Mouse (Mus musculus) megakaryocyte, adult 5-6 weeks (primary cell): ENCODE measurements at regions not wholly inside any gene's neighbourhood (a gene's known extent, or its start where the extent isn't known, plus 50 kb on each side); places are given as distances from the start of the nearest gene placed in this dataset.
A peak's percentile ranks its signal among the peaks of the same experiment; 100 is the strongest.
"Not testable (repeated sequence)": the region's sequence is repeated elsewhere in the genome, so short reads cannot be mapped to it uniquely, and the experiment has no call there.

Experiments used
- ATAC-seq: 2 replicates; pipeline ENCODE4 v1.8.0; 2016; ENCODE audit warnings: mild to moderate bottlenecking, inconsistent platforms; ENCODE audit not compliant: poor library complexity, severe bottlenecking

GRCm38 (mm10) chr3:68794380-68795014, 74.9 kb upstream of the 1110032F04Rik start:
- ATAC-seq = peak; percentile 90

DNA sequence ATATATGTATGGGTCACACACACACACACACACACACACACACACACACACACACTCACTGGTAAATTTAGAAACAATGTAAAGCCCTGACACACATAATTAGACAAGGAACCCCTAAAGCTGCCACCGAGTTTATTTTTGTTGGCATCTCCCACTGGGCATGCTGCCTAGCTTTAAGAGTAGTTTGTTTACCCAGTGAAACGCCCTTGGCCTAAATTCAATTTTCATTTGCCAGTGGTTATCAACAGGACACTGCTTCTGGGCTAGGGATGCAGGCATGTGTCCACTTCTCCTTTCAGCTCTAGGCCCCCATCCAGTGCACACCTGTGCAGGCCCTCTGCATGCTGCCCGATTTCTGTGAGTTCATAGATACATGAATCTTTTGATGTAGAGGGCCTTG, 73.7 kb upstream of the 1110032F04Rik start:
- ATAC-seq = no peak

DNA sequence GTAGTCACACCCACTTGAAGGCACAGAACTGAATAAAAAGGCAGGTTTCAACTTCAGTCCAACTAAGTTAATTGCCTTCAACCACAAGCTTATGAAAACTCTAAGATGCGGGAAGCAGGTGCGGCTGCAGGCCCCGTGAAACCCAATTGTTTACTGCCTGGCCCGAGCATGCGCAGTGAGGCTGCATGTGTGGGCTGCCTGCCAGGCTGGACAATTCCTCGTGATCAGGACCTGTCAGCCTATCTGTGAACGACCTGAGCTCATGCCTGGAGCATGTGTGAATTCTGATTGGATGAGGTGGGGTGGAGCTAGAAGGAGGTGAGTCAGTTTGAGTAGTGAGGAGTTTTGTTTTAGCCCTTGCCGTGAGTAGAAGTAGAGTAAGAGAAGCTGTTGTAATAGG, 71.0 kb upstream of the 1110032F04Rik start:
- ATAC-seq = not testable (repeated sequence)

DNA sequence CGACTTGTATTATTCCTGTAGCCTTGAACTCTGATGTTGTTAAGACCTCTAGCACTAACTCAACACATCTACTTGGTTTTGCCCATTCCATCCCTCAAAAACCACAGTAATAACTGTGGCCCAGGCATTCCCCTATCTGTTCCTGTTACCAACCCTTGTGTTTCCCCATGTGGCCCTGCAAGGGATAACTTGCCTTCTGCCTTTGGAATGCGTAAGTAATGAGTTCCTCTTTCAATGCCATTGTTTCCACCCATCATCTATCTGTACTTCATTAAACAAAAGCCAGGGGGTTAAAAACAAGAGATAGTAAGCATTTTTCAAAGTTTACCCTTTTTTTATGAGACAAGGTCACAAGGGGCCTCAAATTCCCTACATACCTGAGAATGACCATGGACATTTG, 60.5 kb upstream of the 1110032F04Rik start:
- ATAC-seq = peak; percentile 67

DNA sequence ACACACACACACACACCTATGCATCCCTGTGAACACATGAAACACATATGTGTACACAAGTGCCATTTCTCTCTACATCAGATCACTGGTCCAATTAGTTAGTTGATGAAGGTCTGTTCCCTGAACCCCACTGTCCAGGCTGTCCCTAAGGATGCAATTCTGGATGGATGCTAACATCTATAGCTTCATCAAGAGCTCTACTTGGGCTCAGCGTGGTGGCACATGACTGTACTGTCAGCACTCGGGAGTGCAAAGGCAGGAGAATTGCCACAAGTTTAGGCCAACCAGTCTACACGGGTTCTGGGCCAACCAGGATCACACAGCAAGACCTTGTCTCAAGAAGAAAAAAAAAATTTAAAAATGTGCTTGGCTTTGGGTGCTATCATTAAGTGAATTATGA, 55.9 kb upstream of the 1110032F04Rik start:
- no peak for ATAC-seq

DNA sequence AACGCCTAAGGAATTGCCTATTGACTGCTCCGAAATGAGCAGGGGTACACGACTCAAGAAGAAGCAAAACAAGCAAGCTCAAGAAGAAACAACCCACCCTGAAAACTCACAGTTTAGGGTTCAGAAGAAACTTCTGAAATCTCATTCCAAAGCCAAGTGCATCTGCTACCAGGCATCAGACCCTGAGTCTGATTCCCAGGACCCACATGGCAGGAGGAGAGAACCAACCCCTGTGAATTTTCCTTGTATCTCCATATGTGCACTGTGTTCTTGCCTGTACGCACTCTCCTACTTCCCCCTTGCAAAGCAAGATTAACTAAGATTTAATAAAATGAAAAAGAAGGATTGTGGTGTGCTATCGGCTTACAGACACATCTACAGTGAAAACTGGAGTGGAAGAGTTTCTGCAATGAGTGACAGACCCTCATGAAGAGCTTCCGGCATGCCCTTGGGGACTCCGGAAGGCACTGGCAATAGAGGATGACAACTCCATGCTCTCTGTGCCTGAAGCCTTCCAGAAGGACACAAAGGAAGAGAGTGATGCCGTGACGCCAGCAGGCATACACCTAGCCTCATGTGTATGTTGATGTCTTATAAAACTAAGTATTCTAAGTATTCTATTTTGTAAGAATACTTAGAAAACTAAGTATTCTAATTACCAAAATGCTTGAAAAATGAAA, 55.2 kb upstream of the 1110032F04Rik start:
- no peak for ATAC-seq

GRCm38 (mm10) chr3:68815621-68816020, 53.8 kb upstream of the 1110032F04Rik start:
- no peak for ATAC-seq

DNA sequence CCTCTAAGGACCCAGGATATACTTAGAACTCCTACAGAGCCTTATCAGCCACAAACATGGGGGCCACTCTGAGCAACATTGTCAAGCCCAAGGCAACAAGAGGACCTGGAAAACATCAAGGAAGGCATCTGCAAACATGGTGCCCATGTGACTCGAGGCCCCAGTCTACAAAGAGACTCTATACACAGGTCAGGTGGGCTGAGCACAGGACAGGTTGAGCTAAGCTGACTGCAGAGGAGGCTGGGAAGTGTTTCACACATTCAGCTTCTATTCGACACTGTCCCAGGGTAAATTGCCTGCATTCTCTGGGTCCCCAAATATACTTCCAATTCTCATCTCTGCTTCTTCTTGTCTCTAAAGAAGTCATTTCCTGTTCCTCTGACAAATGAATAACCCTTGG, 52.1 kb upstream of the 1110032F04Rik start:
- no peak for ATAC-seq
